Mouse (Mus musculus) splenic B cell, adult 2 months (primary cell): ENCODE data around the gene Emc8.

Source experiments
- DNase-seq: peaks from one replicate; pipeline ENCODE4 v3.0.0-alpha.2; 2011; ENCODE audit warnings: low read depth, low spot score
- H3K27me3 ChIP-seq: 2 replicates; pipeline ENCODE4 v1.6.1; 2012; ENCODE audit warnings: mild to moderate bottlenecking, low read length, moderate library complexity, mixed read lengths; ENCODE audit not compliant: control insufficient read depth, poor library complexity, insufficient read depth, severe bottlenecking
- H3K36me3 ChIP-seq: 2 replicates; pipeline ENCODE4 v1.6.1; 2012; ENCODE audit warnings: mild to moderate bottlenecking, low read length, moderate library complexity, mixed read lengths; ENCODE audit not compliant: control insufficient read depth, poor library complexity, insufficient read depth, severe bottlenecking

Gene Emc8

GRCm38 (mm10) chr8:120675718-120676117, 7.3 kb upstream of the Emc8 start:
- peaks cover 3% of the 10 kb centered on the region; the same call in 1 of the 2 replicates for H3K36me3 ChIP-seq
- DNase-seq = no peak
- H3K27me3 ChIP-seq = no peaks in the 10 kb centered on the region

DNA sequence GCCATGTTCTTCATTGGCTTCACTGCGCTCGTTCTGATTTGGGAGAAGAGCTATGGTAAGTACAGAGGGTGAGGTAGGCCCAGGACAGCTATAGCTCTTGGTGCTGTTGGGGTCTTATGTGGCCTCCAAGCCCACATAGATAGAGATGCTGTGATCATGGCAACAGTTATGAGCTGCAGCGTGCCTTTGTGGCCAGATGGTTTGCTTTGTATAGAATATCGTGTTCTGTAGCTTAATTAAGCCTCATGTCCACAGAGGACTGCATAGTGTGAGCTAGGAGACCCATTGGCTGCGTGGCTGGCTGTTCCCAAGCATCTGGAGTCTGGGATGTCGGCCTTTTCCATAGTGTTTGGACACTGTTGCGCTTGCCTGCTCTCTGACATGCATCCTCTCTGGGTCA, 4.9 kb upstream of the Emc8 start:
- Histone ChIP-seq H3K36me3 (peaks cover 7% of the 10 kb centered on the region; the same call in 1 of the 2 replicates), H3K27me3 (no peaks in the 10 kb centered on the region)
- no peak for DNase-seq

- Histone ChIP-seq H3K27me3 (no peaks in the 10 kb centered on the region), H3K36me3 (peaks cover 7% of the 10 kb centered on the region; the same call in 1 of the 2 replicates)
- no peak for DNase-seq
These were observed 4.4 kb upstream of the Emc8 start for GRCm38 (mm10) chr8:120672626-120673229.

GRCm38 (mm10) chr8:120671775-120672174, 3.4 kb upstream of the Emc8 start:
- Histone ChIP-seq H3K36me3 (peaks cover 7% of the 10 kb centered on the region; the same call in 1 of the 2 replicates), H3K27me3 (no peaks in the 10 kb centered on the region)
- no peak for DNase-seq

GRCm38 (mm10) chr8:120667561-120668373, 606 bp downstream of the Emc8 start, which contains the start of the genes Gm27021 and Cox4i1:
Gene Gm27021 (minus strand): TSS chr8:120668079.
Gene Cox4i1 (plus strand): TSS chr8:120668222.
- Histone ChIP-seq H3K27me3 (no peaks in the 10 kb centered on the region), H3K36me3 (peaks cover 5% of the 10 kb centered on the region)
- DNase-seq = peak; percentile 94

- no peaks in the 10 kb centered on the region for H3K27me3 ChIP-seq
- DNase-seq = no peak
- H3K36me3 ChIP-seq = peaks cover 5% of the 10 kb centered on the region
These were observed 1.4 kb downstream of the Emc8 start for GRCm38 (mm10) chr8:120666807-120667470.

DNA sequence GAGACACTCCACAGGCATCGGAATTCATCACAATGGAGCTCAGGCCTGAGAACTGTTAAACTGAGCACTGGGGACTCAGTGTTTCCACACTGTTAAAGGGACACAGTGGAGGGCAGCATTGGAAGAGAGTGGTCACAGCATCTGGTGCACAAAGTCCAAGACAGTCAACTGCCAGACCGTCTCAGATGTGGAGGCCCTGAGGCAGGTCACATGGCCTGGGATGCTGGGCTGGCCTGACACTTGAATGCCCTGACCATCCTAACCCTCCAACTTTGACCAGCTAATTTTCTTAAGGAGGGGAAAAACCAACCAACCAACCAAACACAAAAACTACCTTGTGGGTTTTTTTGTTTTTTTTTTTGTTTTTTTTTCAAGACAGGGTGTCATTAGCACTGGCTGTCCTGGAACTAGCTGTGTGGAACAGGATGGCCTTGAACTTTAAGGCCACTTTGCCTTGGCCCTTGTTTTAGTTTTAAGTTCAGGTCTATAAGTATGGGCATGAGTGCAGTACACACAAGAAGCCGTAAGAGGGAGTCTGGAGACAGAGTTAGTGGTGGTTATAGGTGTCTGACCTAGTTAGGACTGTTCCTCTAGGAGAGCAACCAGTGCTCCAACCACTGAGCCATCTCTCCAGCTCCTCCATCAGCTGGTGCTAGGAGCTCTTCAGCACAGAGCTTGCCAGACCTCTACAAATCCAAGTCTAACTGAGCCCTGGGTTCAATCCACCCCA, 2.5 kb downstream of the Emc8 start:
- Histone ChIP-seq H3K27me3 (no peaks in the 10 kb centered on the region), H3K36me3 (peaks cover 5% of the 10 kb centered on the region)
- peak; percentile 45 for DNase-seq

- no peak for DNase-seq
- H3K36me3 ChIP-seq = peaks cover 2% of the 10 kb centered on the region
- H3K27me3 ChIP-seq = no peaks in the 10 kb centered on the region
These were observed 3.8 kb downstream of the Emc8 start for GRCm38 (mm10) chr8:120664566-120664965.

DNA sequence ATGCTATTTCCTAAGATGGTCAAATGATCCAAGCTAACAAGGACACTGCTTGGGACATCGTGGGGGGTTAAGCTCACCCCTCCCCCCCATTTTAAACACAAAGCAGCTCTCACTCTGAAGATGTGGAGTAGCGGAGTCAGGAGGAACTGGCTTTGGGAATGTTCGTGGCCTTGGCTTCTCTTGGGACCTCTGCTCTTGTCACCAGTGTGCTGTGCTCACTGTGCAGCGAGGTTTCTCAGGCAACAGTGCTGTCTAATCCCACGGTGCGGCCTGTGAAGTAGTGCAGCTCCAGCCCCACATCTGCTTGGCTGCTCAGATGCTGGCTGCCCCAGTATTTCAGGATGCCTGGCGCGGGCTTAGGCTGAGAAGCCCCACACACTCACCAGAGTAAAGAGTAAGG, 11.0 kb downstream of the Emc8 start:
- Histone ChIP-seq H3K36me3 (peaks cover 12% of the 10 kb centered on the region), H3K27me3 (no peaks in the 10 kb centered on the region)
- DNase-seq = no peak

DNA sequence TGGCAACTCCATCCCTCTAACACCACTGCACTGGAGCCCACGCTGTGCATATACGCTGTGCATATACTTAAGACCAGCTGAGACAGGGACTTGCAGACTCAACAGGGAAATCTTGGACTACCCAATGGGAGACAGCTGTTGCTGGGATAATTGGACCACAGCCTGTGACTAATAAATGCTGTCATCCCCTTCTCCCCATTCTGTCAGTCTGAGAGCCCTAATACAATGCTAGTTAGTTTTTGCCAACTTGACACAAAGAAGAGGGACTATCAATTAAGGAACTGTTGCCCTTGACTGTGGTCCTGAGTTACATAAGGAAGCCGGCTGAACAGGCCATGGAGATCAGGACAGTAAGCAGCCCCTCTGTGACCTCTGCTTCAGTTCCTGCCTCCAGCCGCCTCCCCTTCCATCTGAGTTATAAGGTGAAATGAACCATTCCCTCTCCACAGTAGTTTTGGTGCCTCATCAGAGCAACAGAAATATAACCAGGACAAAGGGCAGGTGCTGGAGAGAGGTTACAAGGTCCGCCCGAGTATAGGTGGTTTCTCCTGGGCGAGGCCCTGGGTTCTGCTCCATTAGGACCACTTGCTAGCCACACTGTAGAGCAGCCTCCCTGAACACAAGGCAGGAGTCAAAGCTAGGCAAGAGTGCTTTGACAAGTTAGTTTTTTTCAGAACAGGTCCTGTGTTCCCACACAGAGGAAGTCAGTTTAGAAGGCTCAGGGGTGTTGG, 11.9 kb downstream of the Emc8 start:
- Histone ChIP-seq H3K36me3 (peaks cover 12% of the 10 kb centered on the region), H3K27me3 (no peaks in the 10 kb centered on the region)
- no peak for DNase-seq

GRCm38 (mm10) chr8:120647532-120647931, 20.8 kb downstream of the Emc8 start, which contains the start of gene 1190005I06Rik:
Gene 1190005I06Rik (minus strand): TSS chr8:120647632.
- Histone ChIP-seq H3K36me3 (no peaks in the 10 kb centered on the region), H3K27me3 (no peaks in the 10 kb centered on the region)
- DNase-seq = no peak

DNA sequence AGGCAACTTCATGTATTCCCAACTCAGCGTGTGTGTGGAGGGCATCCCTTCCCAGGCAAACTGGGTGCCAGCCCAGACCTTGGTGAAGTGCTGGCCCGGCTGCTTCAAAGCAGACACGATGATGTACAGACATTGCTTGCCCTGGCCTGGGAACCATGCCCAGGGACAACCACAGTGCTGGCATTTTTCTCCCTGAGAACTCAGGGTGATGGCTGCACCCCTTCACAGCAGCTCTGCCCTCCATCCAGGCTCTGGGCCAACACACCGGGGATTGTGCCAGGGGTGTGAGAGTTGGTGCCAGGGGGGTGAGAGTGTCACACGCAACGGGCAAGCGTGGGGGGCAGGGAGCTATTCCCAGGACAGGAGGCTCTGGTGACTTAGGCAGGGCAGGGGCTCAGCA, 23.7 kb downstream of the Emc8 start:
- Histone ChIP-seq H3K36me3 (no peaks in the 10 kb centered on the region), H3K27me3 (no peaks in the 10 kb centered on the region)
- no peak for DNase-seq

- no peaks in the 10 kb centered on the region for H3K36me3 ChIP-seq
- H3K27me3 ChIP-seq = no peaks in the 10 kb centered on the region
- peak; percentile 30 for DNase-seq
These were observed 26.2 kb downstream of the Emc8 start for GRCm38 (mm10) chr8:120642031-120642662.
